Mouse (Mus musculus) neural tube, embryonic 10.5 days (tissue): ENCODE measurements around the gene Dvl1.

Experiments
- DNase-seq: peaks from one replicate; pipeline ENCODE4 v3.0.0-alpha.2; 2017; ENCODE audit warnings: low spot score; ENCODE audit errors: extremely low spot score

The Dvl1 gene

GRCm38 (mm10) chr4:155905634-155906033 is 58.4 kb downstream of the Dvl1 start:
- DNase-seq, result no peak

GRCm38 (mm10) chr4:155906125-155906524 is 58.9 kb downstream of the Dvl1 start:
- DNase-seq, result no peak

- DNase-seq, result no peak
Measured at GRCm38 (mm10) chr4:155907003-155907402, 59.8 kb downstream of the Dvl1 start.

GRCm38 (mm10) chr4:155908281-155908680 is 61.1 kb downstream of the Dvl1 start:
- DNase-seq, result no peak

- peak; percentile 12 for DNase-seq
Measured at GRCm38 (mm10) chr4:155908751-155909150, 61.5 kb downstream of the Dvl1 start.
